Mouse (Mus musculus): ENCODE data around the gene Il4. TPM values are rescaled to one million over a fixed set of nuclear protein-coding genes. Genes with fewer than 3 reads are reported as not detected.

The Il4 gene
- polyA plus RNA-seq, 1 experiment, result not detected

DNA sequence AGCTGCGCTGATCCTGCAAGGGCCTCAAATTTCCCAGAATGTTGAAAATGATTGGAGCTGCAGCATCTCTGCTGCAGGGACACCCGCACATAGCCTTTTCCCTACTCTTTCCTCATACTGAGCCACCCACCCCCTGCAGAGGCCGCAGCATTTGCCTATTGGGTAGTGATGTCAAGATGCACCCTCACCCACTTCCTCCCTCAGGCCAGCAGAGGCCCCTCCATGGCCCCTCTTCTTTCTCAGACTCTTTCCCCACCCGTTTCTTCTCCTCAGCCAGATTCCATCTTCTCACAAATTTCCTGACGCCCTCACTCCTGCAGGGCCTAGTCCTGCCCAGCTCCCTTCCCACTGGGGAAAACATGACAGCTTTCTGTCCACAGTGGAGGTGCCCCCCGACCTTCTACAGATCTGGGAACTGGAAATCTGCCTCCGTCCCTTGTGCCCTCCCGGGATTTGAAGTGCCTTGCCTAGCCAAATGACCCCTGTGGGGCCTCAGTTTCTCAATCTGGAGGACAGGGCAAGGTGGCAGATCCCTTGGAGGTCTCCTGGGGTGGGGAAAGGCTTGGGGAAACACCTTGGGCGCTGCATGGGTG, 17.2 kb upstream of the Il4 start:
- WGBS, result 63% methylated on average over 9 of the region's 9 CpGs
- TF ChIP-seq POLR2A (IDR thresholded peaks at IDR 0.05; ENCODE audit: low read depth, low read length), result no peak
- TF ChIP-seq CTCF (conservative IDR thresholded peaks at IDR 0.05; ENCODE audit: insufficient read depth, insufficient read length, low read depth, low read length), result no peak
- Histone ChIP-seq H3K4me1 (ENCODE audit: control insufficient read depth, insufficient read depth, low read length) (no peaks in the 10 kb centered on the region), H3K36me3 (ENCODE audit: control insufficient read depth, insufficient read depth, low read length) (no peaks in the 10 kb centered on the region), H3K27ac (ENCODE audit: insufficient read depth, low read depth, low read length) (no peak overlapping the region), H3K27me3 (replicated peaks; ENCODE audit: control insufficient read depth, insufficient read depth, low read length) (no peaks in the 10 kb centered on the region; the same call in 1 of the 2 replicates), H3K4me3 (ENCODE audit: insufficient read depth, low read depth, low read length) (no peak overlapping the region)
- no peak for DNase-seq

DNA sequence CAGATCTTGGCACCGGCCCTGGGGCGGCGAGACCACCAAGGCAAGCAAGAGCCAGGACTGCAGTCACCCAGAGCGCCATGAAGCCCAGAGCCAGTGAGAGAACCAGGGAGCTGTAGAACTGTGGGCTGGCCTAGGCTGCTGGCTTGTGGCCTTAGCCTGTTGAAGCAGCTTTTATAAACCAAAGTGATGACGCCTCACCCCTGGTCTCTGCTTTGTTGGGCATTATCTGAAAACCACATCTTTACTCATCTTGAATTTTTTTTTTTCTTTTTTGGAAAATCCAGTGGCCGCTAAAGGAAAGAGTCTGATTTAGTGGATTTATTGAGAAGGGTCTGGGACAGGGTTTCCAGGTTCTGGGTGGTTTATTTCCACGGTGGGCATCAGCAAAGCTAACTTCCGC, 16.1 kb upstream of the Il4 start, which contains the start of gene Il13:
Il13 (minus strand) TSS at position 147 of the 400 bp plus-strand sequence.
- Histone ChIP-seq H3K4me3 (ENCODE audit: insufficient read depth, low read depth, low read length) (no peak within 1 kb of the TSS), H3K4me1 (ENCODE audit: control insufficient read depth, insufficient read depth, low read length) (no peaks in the 10 kb centered on the region), H3K27me3 (replicated peaks; ENCODE audit: control insufficient read depth, insufficient read depth, low read length) (no peaks in the 10 kb centered on the region; the same call in 1 of the 2 replicates), H3K36me3 (ENCODE audit: control insufficient read depth, insufficient read depth, low read length) (no peaks in the 10 kb centered on the region), H3K27ac (ENCODE audit: insufficient read depth, low read depth, low read length) (no peak within 1 kb of the TSS)
- TF ChIP-seq POLR2A (IDR thresholded peaks at IDR 0.05; ENCODE audit: low read depth, low read length), result no peak
- DNase-seq, result no peak
- WGBS, result 94% methylated on average over 8 of the region's 8 CpGs

DNA sequence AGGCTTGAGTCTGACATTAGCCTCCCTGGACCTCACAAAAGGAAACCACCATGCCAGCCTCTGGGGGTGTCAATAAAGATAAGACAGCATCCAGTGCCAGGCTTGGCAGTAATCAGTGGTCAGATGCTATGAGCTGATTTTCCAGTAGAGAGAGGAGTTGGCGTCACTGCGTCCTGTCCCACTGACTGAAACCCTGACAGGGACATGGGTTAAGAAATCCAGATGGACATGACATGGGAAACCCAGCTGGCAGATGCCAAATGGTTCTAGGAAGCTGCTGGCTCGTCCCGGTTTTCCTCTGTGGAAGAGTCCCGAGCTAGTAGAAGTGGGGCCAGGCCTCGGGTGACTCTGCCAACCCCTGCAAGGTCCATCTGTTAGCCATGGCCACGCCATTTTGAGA, 15.2 kb upstream of the Il4 start:
- no peak overlapping the region for H3K27ac ChIP-seq (ENCODE audit: insufficient read depth, low read depth, low read length)
- H3K36me3 ChIP-seq (ENCODE audit: control insufficient read depth, insufficient read depth, low read length), result no peaks in the 10 kb centered on the region
- no peak for DNase-seq
- 90% methylated on average over 7 of the region's 7 CpGs for WGBS
- no peaks in the 10 kb centered on the region; the same call in 1 of the 2 replicates for H3K27me3 ChIP-seq (replicated peaks; ENCODE audit: control insufficient read depth, insufficient read depth, low read length)
- TF ChIP-seq CTCF (conservative IDR thresholded peaks at IDR 0.05; ENCODE audit: insufficient read depth, insufficient read length, low read depth, low read length) (no peak), POLR2A (IDR thresholded peaks at IDR 0.05; ENCODE audit: low read depth, low read length) (no peak)
- H3K4me3 ChIP-seq (ENCODE audit: insufficient read depth, low read depth, low read length), result no peak overlapping the region
- H3K4me1 ChIP-seq (ENCODE audit: control insufficient read depth, insufficient read depth, low read length), result no peaks in the 10 kb centered on the region

DNA sequence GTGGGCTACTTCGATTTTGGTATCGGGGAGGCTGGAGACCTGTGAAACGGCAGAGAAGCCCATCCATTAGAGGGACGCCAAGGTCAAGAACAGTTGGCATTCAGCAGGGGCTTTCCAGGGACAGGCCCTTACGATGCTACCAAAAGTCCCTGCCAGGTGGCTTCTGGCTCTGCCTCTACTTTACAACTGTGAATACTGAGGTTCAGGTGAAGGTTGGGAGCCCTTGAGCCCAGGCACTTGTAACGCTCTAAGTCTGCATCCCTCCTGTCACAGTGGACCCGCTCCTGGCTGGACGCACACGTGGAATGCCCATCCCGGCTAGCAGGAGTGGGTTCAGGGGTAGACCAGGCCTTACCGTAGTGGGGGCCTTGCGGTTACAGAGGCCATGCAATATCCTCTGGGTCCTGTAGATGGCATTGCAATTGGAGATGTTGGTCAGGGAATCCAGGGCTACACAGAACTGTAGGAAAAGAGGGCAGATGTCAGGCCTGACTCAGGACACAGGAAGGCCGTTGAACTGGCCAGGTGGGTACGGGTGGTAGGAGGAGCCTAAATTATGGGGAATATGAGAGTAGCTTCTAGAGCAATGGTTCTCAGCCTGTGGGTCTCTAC, 13.8 kb upstream of the Il4 start:
- H3K27ac ChIP-seq (ENCODE audit: insufficient read depth, low read depth, low read length), result no peak overlapping the region
- H3K4me3 ChIP-seq (ENCODE audit: insufficient read depth, low read depth, low read length), result no peak overlapping the region
- H3K27me3 ChIP-seq (replicated peaks; ENCODE audit: control insufficient read depth, insufficient read depth, low read length), result no peaks in the 10 kb centered on the region
- H3K36me3 ChIP-seq (ENCODE audit: control insufficient read depth, insufficient read depth, low read length), result no peaks in the 10 kb centered on the region
- TF ChIP-seq CTCF (conservative IDR thresholded peaks at IDR 0.05; ENCODE audit: insufficient read depth, insufficient read length, low read depth, low read length) (no peak; the same call in 1 of the 2 replicates), POLR2A (IDR thresholded peaks at IDR 0.05; ENCODE audit: low read depth, low read length) (no peak)
- 60% methylated on average over 14 of the region's 14 CpGs for WGBS
- no peaks in the 10 kb centered on the region for H3K4me1 ChIP-seq (ENCODE audit: control insufficient read depth, insufficient read depth, low read length)
- peak; percentile 4 for DNase-seq

DNA sequence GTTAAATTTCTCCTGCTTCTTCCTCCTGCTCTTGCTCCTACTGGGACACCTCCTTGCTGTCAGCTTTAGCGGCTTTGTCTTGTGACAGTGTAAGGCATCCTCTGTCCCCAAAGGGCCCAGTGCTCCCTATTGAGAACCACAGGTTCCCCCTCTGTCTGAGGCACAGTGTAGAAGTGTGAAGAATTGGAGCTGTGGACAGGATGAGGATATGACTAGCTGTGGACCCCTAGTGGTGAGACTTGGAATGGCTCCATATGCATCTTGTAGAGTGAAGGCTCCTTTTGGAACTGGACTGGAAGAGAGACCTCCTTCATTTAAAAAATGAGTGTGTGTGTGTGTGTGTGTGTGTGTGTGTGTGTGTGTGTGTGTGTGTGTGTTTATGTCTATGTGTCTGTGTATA, 9.4 kb upstream of the Il4 start:
- H3K4me1 ChIP-seq (ENCODE audit: control insufficient read depth, insufficient read depth, low read length), result no peaks in the 10 kb centered on the region
- H3K27ac ChIP-seq (ENCODE audit: insufficient read depth, low read depth, low read length), result no peak overlapping the region
- no peaks in the 10 kb centered on the region for H3K36me3 ChIP-seq (ENCODE audit: control insufficient read depth, insufficient read depth, low read length)
- TF ChIP-seq CTCF (conservative IDR thresholded peaks at IDR 0.05; ENCODE audit: insufficient read depth, insufficient read length, low read depth, low read length) (peak; percentile 70), POLR2A (IDR thresholded peaks at IDR 0.05; ENCODE audit: low read depth, low read length) (no peak)
- WGBS, result 17% methylated on average over 1 of the region's 1 CpGs
- DNase-seq, result peak; percentile 74
- no peak overlapping the region for H3K4me3 ChIP-seq (ENCODE audit: insufficient read depth, low read depth, low read length)
- H3K27me3 ChIP-seq (replicated peaks; ENCODE audit: control insufficient read depth, insufficient read depth, low read length), result no peaks in the 10 kb centered on the region

DNA sequence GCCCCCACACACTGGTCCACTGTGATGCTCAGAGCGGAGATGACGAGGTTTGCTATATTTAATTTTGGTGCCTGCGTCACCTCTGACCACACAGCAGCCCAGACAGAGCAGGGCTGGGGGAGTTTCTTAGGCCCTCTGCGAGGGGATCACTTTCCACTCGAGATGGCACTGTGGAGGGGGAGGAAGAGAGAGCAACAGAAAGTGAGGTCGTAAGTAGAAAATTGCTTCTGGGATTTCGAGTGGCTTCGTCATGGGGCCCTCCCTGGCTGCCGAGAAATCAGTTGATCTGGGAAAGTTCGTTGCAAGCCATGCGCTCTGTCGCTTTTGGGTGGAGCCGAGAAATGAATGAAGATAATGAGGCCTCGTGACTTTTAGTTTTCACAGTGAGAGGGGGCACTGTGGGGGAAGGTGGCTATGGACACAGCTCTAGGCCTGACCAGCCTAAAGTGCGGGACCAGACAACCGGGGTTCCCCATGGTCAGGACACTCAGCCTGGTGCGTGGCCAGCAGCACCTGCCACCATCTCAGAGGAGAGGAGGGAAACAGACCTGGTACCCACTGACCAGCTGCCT, 8.4 kb upstream of the Il4 start:
- H3K27me3 ChIP-seq (replicated peaks; ENCODE audit: control insufficient read depth, insufficient read depth, low read length), result no peaks in the 10 kb centered on the region
- H3K4me3 ChIP-seq (ENCODE audit: insufficient read depth, low read depth, low read length), result no peak overlapping the region
- WGBS, result 71% methylated on average over 17 of the region's 17 CpGs
- H3K4me1 ChIP-seq (ENCODE audit: control insufficient read depth, insufficient read depth, low read length), result no peaks in the 10 kb centered on the region
- no peak overlapping the region for H3K27ac ChIP-seq (ENCODE audit: insufficient read depth, low read depth, low read length)
- TF ChIP-seq POLR2A (IDR thresholded peaks at IDR 0.05; ENCODE audit: low read depth, low read length), result no peak
- no peak for TF ChIP-seq CTCF (conservative IDR thresholded peaks at IDR 0.05; ENCODE audit: insufficient read depth, insufficient read length, low read depth, low read length)
- no peaks in the 10 kb centered on the region for H3K36me3 ChIP-seq (ENCODE audit: control insufficient read depth, insufficient read depth, low read length)
- DNase-seq, result no peak

DNA sequence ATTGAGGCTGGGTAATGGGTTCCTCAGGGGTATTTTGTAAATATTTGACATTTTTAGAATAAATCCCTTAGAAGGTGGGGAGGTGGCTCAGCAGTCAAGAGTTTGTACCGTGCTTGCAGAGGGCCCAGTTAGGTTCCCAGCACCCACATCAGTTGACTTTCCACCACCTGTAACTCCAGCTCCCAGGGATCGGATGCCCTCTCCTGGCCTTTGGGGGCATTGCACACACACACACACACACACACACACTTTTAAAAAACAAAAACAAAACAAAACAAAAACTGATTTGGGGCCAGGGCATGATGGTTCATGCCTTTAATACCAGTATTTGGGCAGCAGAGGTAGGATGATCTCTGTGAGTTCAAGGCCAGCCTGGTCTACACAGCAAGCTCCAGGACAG, 5.7 kb upstream of the Il4 start:
- Histone ChIP-seq H3K4me1 (ENCODE audit: control insufficient read depth, insufficient read depth, low read length) (no peaks in the 10 kb centered on the region), H3K27me3 (replicated peaks; ENCODE audit: control insufficient read depth, insufficient read depth, low read length) (no peaks in the 10 kb centered on the region), H3K36me3 (ENCODE audit: control insufficient read depth, insufficient read depth, low read length) (no peaks in the 10 kb centered on the region), H3K27ac (ENCODE audit: insufficient read depth, low read depth, low read length) (no peak overlapping the region), H3K4me3 (ENCODE audit: insufficient read depth, low read depth, low read length) (no peak overlapping the region)
- 96% methylated on average over 2 of the region's 2 CpGs for WGBS
- TF ChIP-seq POLR2A (IDR thresholded peaks at IDR 0.05; ENCODE audit: low read depth, low read length) (no peak), CTCF (conservative IDR thresholded peaks at IDR 0.05; ENCODE audit: insufficient read depth, insufficient read length, low read depth, low read length) (no peak)
- no peak for DNase-seq
